Mouse (Mus musculus): ENCODE results near the gene Tmem160. TPM values are rescaled to one million over a fixed set of nuclear protein-coding genes. Genes with fewer than 3 reads are reported as not detected.

Gene Tmem160
- total and polyA plus RNA-seq, 2 experiments: 32.0 to 114 TPM

GRCm38 (mm10) chr7:16493361-16493760, 40.8 kb downstream of the Tmem160 start:
- H3K4me3 ChIP-seq (ENCODE audit: insufficient read depth, low read depth, low read length): no peak overlapping the region
- DNase-seq (ENCODE audit: extremely low read depth, low read depth, low spot score): peak; percentile 32
- H3K27ac ChIP-seq (replicated peaks; ENCODE audit: insufficient read depth, low read depth, low read length): no peak overlapping the region
- peaks cover 3% of the 10 kb centered on the region; the same call in 1 of the 2 replicates for H3K36me3 ChIP-seq (ENCODE audit: control insufficient read depth, insufficient read depth, low read length)
- no peak overlapping the region for H3K9ac ChIP-seq (ENCODE audit: low read depth, low read length)
- 63% methylated on average over 2 of the region's 2 CpGs for WGBS
- no peaks in the 10 kb centered on the region for H3K27me3 ChIP-seq (ENCODE audit: control insufficient read depth, insufficient read depth, low read length)
- TF ChIP-seq POLR2A (IDR thresholded peaks at IDR 0.05; ENCODE audit: extremely low read depth, insufficient read depth, low read length): no peak
- TF ChIP-seq CTCF (IDR thresholded peaks at IDR 0.05; ENCODE audit: low read depth, low read length): peak; percentile 69
- no peaks in the 10 kb centered on the region for H3K4me1 ChIP-seq (ENCODE audit: control insufficient read depth, insufficient read depth, low read length)
- no peaks in the 10 kb centered on the region for H3K79me2 ChIP-seq (ENCODE audit: control insufficient read depth, insufficient read depth, low read length)

GRCm38 (mm10) chr7:16496260-16496659, 43.7 kb downstream of the Tmem160 start:
- DNase-seq (ENCODE audit: extremely low read depth, low read depth, low spot score): no peak
- no peaks in the 10 kb centered on the region for H3K27me3 ChIP-seq (ENCODE audit: control insufficient read depth, insufficient read depth, low read length)
- TF ChIP-seq CTCF (IDR thresholded peaks at IDR 0.05; ENCODE audit: low read depth, low read length) (no peak), POLR2A (IDR thresholded peaks at IDR 0.05; ENCODE audit: extremely low read depth, insufficient read depth, low read length) (no peak)
- H3K9ac ChIP-seq (ENCODE audit: low read depth, low read length): no peak overlapping the region
- no peak overlapping the region for H3K4me3 ChIP-seq (ENCODE audit: insufficient read depth, low read depth, low read length)
- H3K36me3 ChIP-seq (ENCODE audit: control insufficient read depth, insufficient read depth, low read length): peaks cover 3% of the 10 kb centered on the region; the same call in 1 of the 2 replicates
- WGBS: 47% methylated on average over 3 of the region's 3 CpGs
- H3K4me1 ChIP-seq (ENCODE audit: control insufficient read depth, insufficient read depth, low read length): no peaks in the 10 kb centered on the region
- H3K79me2 ChIP-seq (ENCODE audit: control insufficient read depth, insufficient read depth, low read length): no peaks in the 10 kb centered on the region
- no peak overlapping the region for H3K27ac ChIP-seq (replicated peaks; ENCODE audit: insufficient read depth, low read depth, low read length)

GRCm38 (mm10) chr7:16499671-16500104, 47.1 kb downstream of the Tmem160 start:
- no peak for DNase-seq (ENCODE audit: extremely low read depth, low read depth, low spot score)
- Histone ChIP-seq H3K9ac (ENCODE audit: low read depth, low read length) (no peak overlapping the region), H3K79me2 (ENCODE audit: control insufficient read depth, insufficient read depth, low read length) (no peaks in the 10 kb centered on the region), H3K36me3 (ENCODE audit: control insufficient read depth, insufficient read depth, low read length) (peaks cover 6% of the 10 kb centered on the region), H3K27me3 (ENCODE audit: control insufficient read depth, insufficient read depth, low read length) (no peaks in the 10 kb centered on the region), H3K4me1 (ENCODE audit: control insufficient read depth, insufficient read depth, low read length) (peaks cover 18% of the 10 kb centered on the region), H3K27ac (replicated peaks; ENCODE audit: insufficient read depth, low read depth, low read length) (no peak overlapping the region), H3K4me3 (ENCODE audit: insufficient read depth, low read depth, low read length) (no peak overlapping the region)
- TF ChIP-seq CTCF (IDR thresholded peaks at IDR 0.05; ENCODE audit: low read depth, low read length) (no peak), POLR2A (IDR thresholded peaks at IDR 0.05; ENCODE audit: extremely low read depth, insufficient read depth, low read length) (no peak)
- 97% methylated on average over 6 of the region's 6 CpGs for WGBS

GRCm38 (mm10) chr7:16501571-16501970, 49.0 kb downstream of the Tmem160 start:
- Histone ChIP-seq H3K4me1 (ENCODE audit: control insufficient read depth, insufficient read depth, low read length) (peaks cover 28% of the 10 kb centered on the region), H3K27me3 (ENCODE audit: control insufficient read depth, insufficient read depth, low read length) (no peaks in the 10 kb centered on the region), H3K9ac (ENCODE audit: low read depth, low read length) (no peak overlapping the region), H3K36me3 (ENCODE audit: control insufficient read depth, insufficient read depth, low read length) (peaks cover 8% of the 10 kb centered on the region), H3K79me2 (ENCODE audit: control insufficient read depth, insufficient read depth, low read length) (no peaks in the 10 kb centered on the region), H3K27ac (replicated peaks; ENCODE audit: insufficient read depth, low read depth, low read length) (no peak overlapping the region), H3K4me3 (ENCODE audit: insufficient read depth, low read depth, low read length) (no peak overlapping the region)
- TF ChIP-seq POLR2A (IDR thresholded peaks at IDR 0.05; ENCODE audit: extremely low read depth, insufficient read depth, low read length) (no peak), CTCF (IDR thresholded peaks at IDR 0.05; ENCODE audit: low read depth, low read length) (no peak)
- 83% methylated on average over 4 of the region's 4 CpGs for WGBS
- DNase-seq (ENCODE audit: extremely low read depth, low read depth, low spot score): peak; percentile 70

GRCm38 (mm10) chr7:16504573-16505225, 52.1 kb downstream of the Tmem160 start:
- Histone ChIP-seq H3K79me2 (ENCODE audit: control insufficient read depth, insufficient read depth, low read length) (no peaks in the 10 kb centered on the region), H3K4me1 (ENCODE audit: control insufficient read depth, insufficient read depth, low read length) (peaks cover 28% of the 10 kb centered on the region), H3K36me3 (ENCODE audit: control insufficient read depth, insufficient read depth, low read length) (peaks cover 7% of the 10 kb centered on the region; the same call in 1 of the 2 replicates), H3K9ac (ENCODE audit: low read depth, low read length) (peak overlapping the region; percentile 39; the same call in 1 of the 2 replicates), H3K27me3 (ENCODE audit: control insufficient read depth, insufficient read depth, low read length) (no peaks in the 10 kb centered on the region), H3K4me3 (ENCODE audit: insufficient read depth, low read depth, low read length) (no peak overlapping the region), H3K27ac (replicated peaks; ENCODE audit: insufficient read depth, low read depth, low read length) (peak overlapping the region; percentile 92)
- 13% methylated on average over 2 of the region's 2 CpGs for WGBS
- peak; percentile 99 for DNase-seq (ENCODE audit: extremely low read depth, low read depth, low spot score)
- no peak for TF ChIP-seq POLR2A (IDR thresholded peaks at IDR 0.05; ENCODE audit: extremely low read depth, insufficient read depth, low read length)
- TF ChIP-seq CTCF (IDR thresholded peaks at IDR 0.05; ENCODE audit: low read depth, low read length): no peak

Other genes with a start within 250 kb of the Tmem160 start
- 4.3 and 5.0 TPM in 2 replicates for gene Dhx34, start 230.7 kb upstream of the Tmem160 start, total RNA-seq (2014; rRNA removed)
- 10.5 and 12.5 TPM in 2 replicates for gene Dhx34, start 230.7 kb upstream of the Tmem160 start, polyA plus RNA-seq (2012; rRNA removed)
- 0.83 and 1.1 TPM in 2 replicates for gene C5ar2, start 208.6 kb upstream of the Tmem160 start, total RNA-seq (2014; rRNA removed)
- 0.92 and 1.4 TPM in 2 replicates for gene C5ar2, start 208.6 kb upstream of the Tmem160 start, polyA plus RNA-seq (2012; rRNA removed)
- gene C5ar1, start 193.2 kb upstream of the Tmem160 start, total RNA-seq (2014; rRNA removed): 0.46 and 0.47 TPM in 2 replicates
- 0.88 and 1.3 TPM in 2 replicates for gene C5ar1, start 193.2 kb upstream of the Tmem160 start, polyA plus RNA-seq (2012; rRNA removed)
- gene Inafm1, start 179.2 kb upstream of the Tmem160 start, total RNA-seq (2014; rRNA removed): 1.9 and 2.8 TPM in 2 replicates
- 8.0 and 8.8 TPM in 2 replicates for gene Inafm1, start 179.2 kb upstream of the Tmem160 start, polyA plus RNA-seq (2012; rRNA removed)
- gene Ccdc9, start 166.0 kb upstream of the Tmem160 start, total RNA-seq (2014; rRNA removed): 14.4 and 20.7 TPM in 2 replicates
- 10.7 and 16.2 TPM in 2 replicates for gene Ccdc9, start 166.0 kb upstream of the Tmem160 start, polyA plus RNA-seq (2012; rRNA removed)
- 6.0 and 7.2 TPM in 2 replicates for gene Bbc3, start 144.4 kb upstream of the Tmem160 start, total RNA-seq (2014; rRNA removed)
- 15.2 and 27.9 TPM in 2 replicates for gene Bbc3, start 144.4 kb upstream of the Tmem160 start, polyA plus RNA-seq (2012; rRNA removed)
- 15.8 and 16.1 TPM in 2 replicates for gene Sae1, start 65.0 kb upstream of the Tmem160 start, total RNA-seq (2014; rRNA removed)
- gene Sae1, start 65.0 kb upstream of the Tmem160 start, polyA plus RNA-seq (2012; rRNA removed): 11.5 and 25.8 TPM in 2 replicates
- gene Zc3h4, start 51.9 kb upstream of the Tmem160 start, total RNA-seq (2014; rRNA removed): 5.2 and 7.5 TPM in 2 replicates
- gene Zc3h4, start 51.9 kb upstream of the Tmem160 start, polyA plus RNA-seq (2012; rRNA removed): 11.1 and 14.3 TPM in 2 replicates
- not detected in 2 replicates for gene Npas1, start 24.9 kb downstream of the Tmem160 start, total RNA-seq (2014; rRNA removed)
- not detected in 2 replicates for gene Npas1, start 24.9 kb downstream of the Tmem160 start, polyA plus RNA-seq (2012; rRNA removed)
- gene Arhgap35, start 162.2 kb downstream of the Tmem160 start, total RNA-seq (2014; rRNA removed): 30.4 and 38.9 TPM in 2 replicates
- gene Arhgap35, start 162.2 kb downstream of the Tmem160 start, polyA plus RNA-seq (2012; rRNA removed): 20.7 and 22.2 TPM in 2 replicates
- gene Ceacam15, start 222.9 kb downstream of the Tmem160 start, total RNA-seq (2014; rRNA removed): not detected in 2 replicates
- gene Ceacam15, start 222.9 kb downstream of the Tmem160 start, polyA plus RNA-seq (2012; rRNA removed): not detected in 2 replicates

Data from liver, adult 2 months (tissue).